Mouse (Mus musculus): ENCODE measurements around the gene 4930442H23Rik. TPM values are rescaled to one million over a fixed set of nuclear protein-coding genes. Genes with fewer than 3 reads are reported as not detected.
"Not testable (repeated sequence)": the region's sequence is repeated elsewhere in the genome, so short reads cannot be mapped to it uniquely, and the experiment has no call there.

4930442H23Rik gene
- polyA plus RNA-seq (2012; rRNA removed): not detected in 2 replicates

GRCm38 (mm10) chr10:81183805-81184204, at the start of gene 4930442H23Rik:
4930442H23Rik (minus strand) TSS chr10:81183849.
- TF ChIP-seq POLR2A (IDR thresholded peaks at IDR 0.05; ENCODE audit: borderline replicate concordance, extremely low read depth, insufficient read depth, insufficient read length, poor library complexity, severe bottlenecking): no peak
- no peak for TF ChIP-seq CTCF (IDR thresholded peaks at IDR 0.05; ENCODE audit: borderline replicate concordance, extremely low read depth, insufficient read depth, insufficient read length)
- DNase-seq (ENCODE audit: low read depth): no peak

DNA sequence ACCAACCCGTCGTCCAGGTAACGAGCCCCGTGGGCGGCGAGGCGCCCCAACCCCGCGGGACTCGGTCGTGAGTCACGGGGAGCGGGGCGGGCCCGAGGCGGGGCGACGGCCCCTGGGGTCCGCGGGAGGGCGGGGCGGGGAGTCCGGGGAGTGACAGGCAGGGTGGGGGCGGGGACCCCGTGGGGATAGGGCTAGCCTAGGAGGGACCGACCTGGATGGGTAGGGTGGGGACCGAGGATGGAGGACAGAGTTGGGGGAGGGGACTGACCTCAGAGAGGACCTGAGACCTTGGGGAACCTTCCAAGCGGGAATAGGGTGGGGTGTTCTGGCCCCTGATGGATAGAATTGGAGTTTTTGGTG, 49.6 kb upstream of the 4930442H23Rik start:
- no peak for DNase-seq (ENCODE audit: low read depth)
- TF ChIP-seq POLR2A (IDR thresholded peaks at IDR 0.05; ENCODE audit: borderline replicate concordance, extremely low read depth, insufficient read depth, insufficient read length, poor library complexity, severe bottlenecking) (no peak), CTCF (IDR thresholded peaks at IDR 0.05; ENCODE audit: borderline replicate concordance, extremely low read depth, insufficient read depth, insufficient read length) (no peak)

GRCm38 (mm10) chr10:81232580-81233225, 49.1 kb upstream of the 4930442H23Rik start, which contains the start of gene Zfr2:
Zfr2 (plus strand) TSS chr10:81233155.
- TF ChIP-seq POLR2A (IDR thresholded peaks at IDR 0.05; ENCODE audit: borderline replicate concordance, extremely low read depth, insufficient read depth, insufficient read length, poor library complexity, severe bottlenecking) (peak; percentile 60), CTCF (IDR thresholded peaks at IDR 0.05; ENCODE audit: borderline replicate concordance, extremely low read depth, insufficient read depth, insufficient read length) (no peak)
- DNase-seq (ENCODE audit: low read depth): peak; percentile 91

GRCm38 (mm10) chr10:81231436-81231835, 47.8 kb upstream of the 4930442H23Rik start:
- no peak for DNase-seq (ENCODE audit: low read depth)
- TF ChIP-seq POLR2A (IDR thresholded peaks at IDR 0.05; ENCODE audit: borderline replicate concordance, extremely low read depth, insufficient read depth, insufficient read length, poor library complexity, severe bottlenecking) (no peak), CTCF (IDR thresholded peaks at IDR 0.05; ENCODE audit: borderline replicate concordance, extremely low read depth, insufficient read depth, insufficient read length) (no peak)

GRCm38 (mm10) chr10:81230438-81231332, 47.0 kb upstream of the 4930442H23Rik start, which contains the start of gene Atcay:
Atcay (minus strand) TSS chr10:81230833.
- DNase-seq (ENCODE audit: low read depth): peak; percentile 96
- peak; percentile 63; the same call in 1 of the 2 replicates for TF ChIP-seq POLR2A (IDR thresholded peaks at IDR 0.05; ENCODE audit: borderline replicate concordance, extremely low read depth, insufficient read depth, insufficient read length, poor library complexity, severe bottlenecking)
- peak; percentile 73 for TF ChIP-seq CTCF (IDR thresholded peaks at IDR 0.05; ENCODE audit: borderline replicate concordance, extremely low read depth, insufficient read depth, insufficient read length)

- DNase-seq (ENCODE audit: low read depth): peak; percentile 43
These were observed 46.2 kb upstream of the 4930442H23Rik start for GRCm38 (mm10) chr10:81229735-81230437.

DNA sequence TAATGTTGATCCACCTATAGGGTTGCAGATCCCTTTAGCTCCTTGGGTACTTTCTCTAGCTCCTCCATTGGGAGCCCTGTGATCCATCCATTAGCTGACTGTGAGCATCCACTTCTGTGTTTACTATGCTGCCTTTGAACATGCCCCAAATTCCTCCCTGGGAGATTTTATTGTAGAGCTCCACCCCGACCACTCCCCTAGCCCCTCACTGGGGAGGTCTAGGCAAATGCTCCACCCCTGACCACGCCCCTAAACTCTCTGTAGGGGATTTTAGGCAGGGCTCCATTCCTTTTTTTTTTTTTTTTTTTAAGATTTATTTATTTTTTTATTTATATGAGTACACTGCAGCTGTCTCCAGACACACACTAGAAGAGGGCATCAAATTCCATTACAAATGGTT, 40.1 kb upstream of the 4930442H23Rik start:
- DNase-seq (ENCODE audit: low read depth): not testable (repeated sequence)

More at GRCm38 (mm10) chr10:81229735-81230437, 46.2 kb upstream of the 4930442H23Rik start:
- TF ChIP-seq POLR2A (IDR thresholded peaks at IDR 0.05; ENCODE audit: borderline replicate concordance, extremely low read depth, insufficient read depth, insufficient read length, poor library complexity, severe bottlenecking) (no peak), CTCF (IDR thresholded peaks at IDR 0.05; ENCODE audit: borderline replicate concordance, extremely low read depth, insufficient read depth, insufficient read length) (no peak)

DNA sequence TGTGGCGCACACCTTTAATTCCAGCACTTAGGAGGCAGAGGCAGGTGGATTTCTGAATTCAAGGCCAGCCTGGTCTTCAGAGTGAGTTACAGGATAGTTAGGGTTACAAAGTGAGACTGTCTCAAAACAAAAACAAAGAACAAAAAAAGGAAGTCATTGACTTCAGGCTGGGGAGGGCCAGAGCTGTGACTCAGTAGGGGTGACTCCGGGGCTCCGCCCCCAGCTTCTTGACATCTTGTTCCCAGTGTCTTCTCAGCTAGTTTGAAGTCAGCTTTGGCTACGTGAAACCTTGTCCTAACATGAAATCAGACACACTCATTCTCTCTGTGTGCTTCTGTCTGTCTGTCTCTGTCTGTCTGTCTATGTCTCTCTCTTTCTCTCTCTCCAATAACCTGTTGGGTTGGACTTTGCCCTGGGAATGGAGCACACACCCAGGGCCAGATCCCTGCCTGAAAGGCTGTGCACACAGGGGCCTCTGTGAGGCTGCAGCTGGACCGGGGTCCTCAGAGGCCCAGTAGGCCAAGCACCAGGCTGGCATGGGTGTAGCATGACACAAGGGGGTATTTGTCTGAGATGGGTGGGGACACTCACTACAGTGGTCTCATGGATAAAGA, 37.9 kb upstream of the 4930442H23Rik start:
- DNase-seq (ENCODE audit: low read depth): no peak
- TF ChIP-seq POLR2A (IDR thresholded peaks at IDR 0.05; ENCODE audit: borderline replicate concordance, extremely low read depth, insufficient read depth, insufficient read length, poor library complexity, severe bottlenecking) (no peak), CTCF (IDR thresholded peaks at IDR 0.05; ENCODE audit: borderline replicate concordance, extremely low read depth, insufficient read depth, insufficient read length) (no peak)

DNA sequence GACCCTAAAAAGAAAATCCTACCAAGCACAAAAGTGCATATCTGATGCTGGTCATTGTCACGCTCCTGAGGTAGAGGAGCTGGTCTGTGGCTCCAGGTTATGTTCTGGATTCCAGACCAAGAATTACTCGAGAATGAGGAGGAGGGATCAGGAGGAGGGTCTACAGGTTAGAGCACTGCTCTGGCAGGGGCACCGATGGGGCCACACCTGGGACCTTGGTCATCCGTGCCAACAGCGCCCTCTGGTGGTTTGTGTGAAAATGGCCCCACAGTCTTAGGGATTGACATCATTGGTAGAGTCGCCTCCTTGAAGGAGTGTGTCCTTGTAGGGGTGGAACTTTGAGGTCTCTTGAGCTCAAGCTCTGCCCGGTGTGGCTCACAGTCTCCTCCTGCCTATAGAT, 34.3 kb upstream of the 4930442H23Rik start:
- DNase-seq (ENCODE audit: low read depth): peak; percentile 28
- peak; percentile 85 for TF ChIP-seq CTCF (IDR thresholded peaks at IDR 0.05; ENCODE audit: borderline replicate concordance, extremely low read depth, insufficient read depth, insufficient read length)
- no peak for TF ChIP-seq POLR2A (IDR thresholded peaks at IDR 0.05; ENCODE audit: borderline replicate concordance, extremely low read depth, insufficient read depth, insufficient read length, poor library complexity, severe bottlenecking)

DNA sequence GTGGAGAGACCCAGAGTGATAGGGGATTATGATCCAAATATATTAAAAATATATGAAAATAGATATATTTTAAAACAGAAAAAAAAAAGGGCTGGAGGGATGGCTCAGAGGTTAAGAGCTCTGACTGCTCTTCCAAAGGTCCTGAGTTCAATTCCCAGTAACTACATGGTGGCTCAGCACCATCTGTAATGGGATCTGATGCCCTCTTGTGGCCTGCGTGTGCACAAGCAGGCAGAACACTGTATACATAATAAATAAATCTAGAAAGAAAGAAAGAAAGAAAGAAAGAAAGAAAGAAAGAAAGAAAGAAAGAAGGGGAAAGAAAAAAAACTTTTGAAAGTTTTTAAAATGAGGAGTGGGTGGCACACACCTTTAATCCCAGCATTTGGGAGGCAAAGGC, 33.6 kb upstream of the 4930442H23Rik start:
- DNase-seq (ENCODE audit: low read depth): peak; percentile 29
- peak; percentile 44; the same call in 1 of the 2 replicates for TF ChIP-seq CTCF (IDR thresholded peaks at IDR 0.05; ENCODE audit: borderline replicate concordance, extremely low read depth, insufficient read depth, insufficient read length)

GRCm38 (mm10) chr10:81216810-81217209, 33.2 kb upstream of the 4930442H23Rik start:
- DNase-seq (ENCODE audit: low read depth): no peak
- TF ChIP-seq CTCF (IDR thresholded peaks at IDR 0.05; ENCODE audit: borderline replicate concordance, extremely low read depth, insufficient read depth, insufficient read length) (no peak), POLR2A (IDR thresholded peaks at IDR 0.05; ENCODE audit: borderline replicate concordance, extremely low read depth, insufficient read depth, insufficient read length, poor library complexity, severe bottlenecking) (no peak)

Measured in brain, embryonic 14.5 days (tissue).